Mouse (Mus musculus): ENCODE results near the gene Ctla4.

Ctla4 gene

GRCm38 (mm10) chr1:60886981-60887380, at the start of gene Ctla4:
Gene Ctla4 (plus strand): TSS chr1:60887000.
- WGBS: 83% methylated on average over 7 of the region's 7 CpGs

- WGBS: 80% methylated on average over 1 of the region's 1 CpGs
Observed at GRCm38 (mm10) chr1:60839161-60839560, 47.6 kb upstream of the Ctla4 start.

GRCm38 (mm10) chr1:60845318-60846060, 41.3 kb upstream of the Ctla4 start:
- 56% methylated on average over 7 of the region's 7 CpGs for WGBS

DNA sequence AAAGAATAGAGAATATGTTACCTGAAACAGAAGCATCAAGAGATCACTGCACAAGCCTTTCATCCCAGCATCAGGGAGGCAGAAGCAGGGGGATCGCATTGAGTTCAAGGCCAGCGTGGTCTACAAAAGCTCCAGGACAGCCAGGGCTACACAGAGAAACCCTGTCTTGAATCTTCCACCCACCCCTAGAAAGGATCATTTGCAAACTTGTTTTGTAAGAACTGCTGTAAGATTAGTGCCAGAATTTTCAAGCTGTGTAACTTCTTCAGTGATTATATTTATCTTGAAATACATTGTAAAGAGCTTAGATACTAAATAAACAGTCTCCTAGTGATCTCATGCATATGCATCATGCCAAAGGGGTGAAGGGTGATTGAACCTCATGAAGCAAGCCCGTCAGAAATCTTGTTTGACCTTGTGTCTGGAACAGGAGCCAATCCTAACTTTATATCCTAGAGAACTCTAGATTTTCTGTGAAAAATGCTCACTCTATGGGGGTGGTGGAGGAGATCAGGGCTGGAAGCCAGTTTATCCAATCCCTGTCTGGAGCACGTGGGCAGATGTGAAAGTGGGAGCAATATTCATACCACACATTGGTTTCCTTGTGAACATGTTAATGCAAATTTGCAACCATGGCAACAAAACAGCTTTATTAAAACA, 40.1 kb upstream of the Ctla4 start:
- 42% methylated on average over 4 of the region's 4 CpGs for WGBS

- 51% methylated on average over 2 of the region's 2 CpGs for WGBS
Observed at GRCm38 (mm10) chr1:60849112-60849511, 37.7 kb upstream of the Ctla4 start.

GRCm38 (mm10) chr1:60849816-60850215, 37.0 kb upstream of the Ctla4 start:
- 84% methylated on average over 4 of the region's 4 CpGs for WGBS

DNA sequence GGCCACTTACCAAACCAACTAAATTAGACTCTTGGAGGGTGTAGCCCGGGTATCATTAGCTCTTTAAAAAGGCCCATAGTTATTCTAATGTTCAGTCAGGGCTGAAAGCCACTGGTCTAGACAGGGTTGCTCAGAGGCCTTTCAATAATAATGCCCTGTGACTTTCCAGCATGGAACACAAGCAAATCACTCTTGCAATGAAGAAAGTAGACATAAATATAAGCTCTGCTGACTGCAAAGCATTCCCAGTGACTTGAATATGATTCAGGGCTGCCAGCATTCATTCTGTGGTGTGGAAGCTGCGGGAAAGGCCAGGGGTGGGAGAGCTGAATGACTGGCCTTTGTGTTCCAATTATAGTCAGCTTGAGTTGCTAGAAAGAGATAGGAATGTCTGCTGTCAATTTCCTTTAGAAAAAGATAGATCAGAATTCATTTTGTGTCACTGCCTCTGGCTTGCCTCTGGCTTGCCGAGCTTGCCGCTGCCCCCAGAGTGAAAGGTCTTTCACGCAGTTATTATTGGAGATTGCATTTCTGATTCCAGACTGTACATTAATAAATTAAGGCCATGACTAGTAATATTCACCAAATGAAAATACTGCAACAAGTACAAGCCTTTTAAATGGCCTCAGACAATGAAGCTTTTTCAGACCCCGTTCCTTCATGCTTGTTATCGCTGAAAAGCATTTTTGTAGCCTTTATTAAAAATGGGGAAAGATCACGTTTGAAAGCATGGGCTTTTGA, 35.6 kb upstream of the Ctla4 start:
- 60% methylated on average over 8 of the region's 8 CpGs for WGBS

DNA sequence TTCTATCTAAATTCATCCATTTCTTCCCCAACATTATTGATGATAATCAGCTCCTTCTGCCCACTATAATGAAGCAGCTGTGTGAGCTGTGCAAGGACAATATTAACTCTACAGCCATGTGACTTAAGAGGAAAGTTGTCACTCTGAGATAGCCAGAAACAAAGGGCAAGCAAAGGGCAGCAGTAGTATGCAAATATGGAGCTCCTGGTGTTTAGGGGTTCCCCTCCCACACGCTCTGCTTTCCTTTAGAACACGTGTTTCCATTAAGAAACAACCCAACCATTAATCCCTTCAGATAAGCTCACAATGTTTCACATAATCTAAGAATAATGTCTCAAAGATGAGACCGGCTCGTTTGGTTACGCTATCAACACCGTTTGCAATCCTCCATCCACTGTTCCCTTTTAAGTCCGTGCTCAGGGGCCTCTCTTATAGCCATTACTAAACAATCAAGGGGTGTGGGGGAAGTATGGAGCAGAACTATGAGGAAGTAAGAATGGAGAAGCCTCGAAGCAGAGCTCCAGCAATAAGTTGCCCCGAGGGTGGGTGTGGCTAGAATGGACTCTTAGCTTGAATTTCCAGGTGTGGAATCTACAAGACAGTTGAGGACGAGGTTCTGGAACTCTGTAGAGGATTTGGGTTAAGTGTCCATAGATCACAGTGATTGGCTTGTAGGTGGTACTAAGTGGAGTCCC, 34.6 kb upstream of the Ctla4 start:
- 71% methylated on average over 10 of the region's 10 CpGs for WGBS

DNA sequence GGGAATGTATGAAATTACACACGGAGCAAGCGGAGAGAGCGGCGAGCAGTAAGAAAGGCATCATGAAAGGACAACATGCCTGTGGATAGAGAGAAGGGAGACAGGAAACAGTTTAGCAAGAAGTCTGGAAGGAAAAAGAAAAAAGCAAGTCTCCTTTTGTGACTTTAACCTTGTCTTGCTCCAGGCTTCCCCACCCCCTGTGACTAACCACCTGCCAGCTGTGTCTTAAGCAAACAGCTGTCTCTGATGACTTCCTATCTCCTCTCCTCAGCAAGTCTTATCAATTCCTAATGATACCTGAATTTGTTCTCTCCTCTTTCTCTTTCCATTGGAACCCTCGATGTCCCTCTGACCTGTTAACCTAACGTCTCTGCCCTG, 34.0 kb upstream of the Ctla4 start:
- 85% methylated on average over 6 of the region's 6 CpGs for WGBS

DNA sequence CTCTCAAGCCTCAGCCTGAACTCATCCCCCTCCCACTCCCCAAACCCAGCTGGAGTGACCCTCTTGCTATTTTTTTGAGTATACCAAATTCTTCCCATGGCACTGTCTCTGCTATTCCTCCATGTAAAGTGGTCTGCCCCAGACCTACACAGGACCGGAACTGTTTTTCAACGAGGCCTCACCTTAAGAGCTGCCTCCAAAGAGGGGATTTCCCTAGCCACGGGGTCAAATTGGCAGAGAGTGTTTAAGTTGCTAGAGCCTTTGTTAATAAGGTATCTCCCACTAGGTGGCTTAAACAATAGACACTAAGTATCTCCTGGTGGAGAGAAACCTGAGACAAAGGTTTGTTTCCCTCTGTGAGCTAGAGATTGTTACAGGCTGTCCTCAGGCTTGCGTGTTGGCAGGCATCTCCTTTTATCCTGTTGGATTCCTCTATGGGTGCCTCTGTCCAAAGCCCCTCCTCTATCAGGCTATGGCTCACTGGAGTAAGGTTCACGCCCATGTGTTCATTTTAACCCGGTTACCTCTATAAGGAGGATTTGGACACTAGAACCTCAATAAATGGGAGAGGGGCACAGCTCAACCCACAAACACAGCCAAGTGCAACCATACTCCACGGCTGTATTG, 33.4 kb upstream of the Ctla4 start:
- 69% methylated on average over 7 of the region's 7 CpGs for WGBS

DNA sequence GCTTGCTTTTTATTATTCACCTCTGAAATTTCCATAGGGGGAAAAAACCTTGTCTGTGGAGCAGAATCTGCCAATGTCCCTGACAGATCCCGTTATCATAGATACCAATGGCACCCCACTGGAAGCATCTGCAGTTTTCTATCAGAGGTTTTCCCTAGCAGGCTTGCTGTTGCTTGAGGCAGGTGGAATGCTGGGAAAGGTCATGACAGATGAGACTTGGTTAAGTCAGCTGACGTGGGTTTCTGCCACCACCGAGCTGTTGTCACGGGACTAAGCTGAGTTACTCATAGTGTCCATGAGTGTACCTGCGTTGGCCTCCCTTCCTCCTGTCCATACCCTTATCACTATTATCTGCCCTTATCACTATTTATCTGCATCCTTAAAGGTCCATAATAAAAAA, 32.8 kb upstream of the Ctla4 start:
- WGBS: 95% methylated on average over 5 of the region's 5 CpGs

- 74% methylated on average over 12 of the region's 12 CpGs for WGBS
Observed at GRCm38 (mm10) chr1:60857351-60858220, 29.2 kb upstream of the Ctla4 start.

GRCm38 (mm10) chr1:60859159-60859558, 27.6 kb upstream of the Ctla4 start:
- WGBS: 54% methylated on average over 3 of the region's 3 CpGs

DNA sequence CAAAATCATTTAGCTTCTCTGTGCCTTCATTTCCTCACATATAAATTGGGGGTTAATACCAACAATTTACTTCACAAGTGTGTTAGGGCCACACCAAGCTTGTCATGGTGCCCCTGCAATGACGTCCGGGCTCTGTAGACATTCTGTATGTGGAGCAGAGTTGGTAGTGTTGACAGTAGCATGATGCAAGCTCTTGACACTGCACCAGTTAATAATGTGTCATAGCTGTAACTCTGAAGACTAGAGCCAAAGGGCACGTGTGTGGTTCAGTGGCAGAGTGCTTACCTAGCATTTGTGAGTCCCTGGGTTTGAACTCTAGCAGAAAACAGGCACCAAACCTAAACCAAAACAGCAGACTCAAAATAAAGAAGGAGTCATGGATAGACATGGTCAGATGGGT, 27.0 kb upstream of the Ctla4 start:
- 87% methylated on average over 3 of the region's 3 CpGs for WGBS

DNA sequence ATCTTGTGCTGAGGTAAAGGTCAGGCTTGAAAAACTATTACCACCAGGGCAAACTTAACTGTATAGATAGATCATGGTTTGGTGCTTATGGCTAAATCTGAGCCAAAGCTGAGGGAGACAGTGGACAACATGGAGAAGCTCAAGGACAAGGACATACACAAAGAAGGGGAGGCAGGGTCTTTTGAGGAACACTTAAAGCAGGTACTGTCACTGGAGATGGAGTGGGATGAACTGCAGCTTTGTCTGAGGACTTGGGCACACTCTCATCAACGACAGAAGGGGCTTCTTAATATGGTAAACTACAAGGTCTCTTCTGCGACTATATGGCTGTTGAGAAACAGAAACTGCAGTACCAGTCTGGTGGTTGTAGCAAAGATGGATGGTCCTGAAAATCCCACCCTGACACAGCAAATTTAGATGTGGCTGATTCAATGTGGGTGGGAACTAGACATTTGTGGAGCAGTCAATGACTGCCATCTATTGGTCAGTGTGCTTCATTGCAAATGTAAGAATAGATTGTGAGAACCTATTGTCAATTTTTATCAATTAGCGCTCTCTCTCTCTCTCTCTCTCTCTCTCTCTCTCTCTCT, 26.3 kb upstream of the Ctla4 start:
- WGBS: 2% methylated on average over 3 of the region's 3 CpGs

- 6% methylated on average over 5 of the region's 5 CpGs for WGBS
Observed at GRCm38 (mm10) chr1:60860955-60861354, 25.8 kb upstream of the Ctla4 start.

GRCm38 (mm10) chr1:60861431-60861830, 25.4 kb upstream of the Ctla4 start:
- WGBS: 26% methylated on average over 5 of the region's 5 CpGs

DNA sequence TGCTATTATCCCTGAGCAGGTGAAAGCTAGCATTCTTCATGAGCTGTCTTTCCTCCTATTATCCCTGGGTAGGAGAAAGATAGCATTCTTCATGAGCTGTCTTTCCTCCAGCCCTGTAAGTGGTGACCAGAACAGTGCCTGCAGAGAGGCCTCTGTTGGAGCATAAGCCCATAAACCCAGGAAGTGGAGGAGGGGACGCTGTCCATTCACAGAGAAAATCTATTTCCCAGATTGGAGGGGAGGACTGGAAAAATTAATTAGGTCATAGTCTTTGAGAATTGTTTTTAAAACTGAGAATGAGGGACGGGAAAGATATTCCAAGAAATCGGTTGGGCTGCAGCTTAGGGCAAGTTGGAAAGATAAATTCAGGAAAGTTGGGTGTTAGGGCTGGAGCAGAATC, 24.3 kb upstream of the Ctla4 start:
- WGBS: 78% methylated on average over 3 of the region's 3 CpGs

GRCm38 (mm10) chr1:60862951-60863461, 23.8 kb upstream of the Ctla4 start:
- WGBS: 50% methylated on average over 13 of the region's 13 CpGs

DNA sequence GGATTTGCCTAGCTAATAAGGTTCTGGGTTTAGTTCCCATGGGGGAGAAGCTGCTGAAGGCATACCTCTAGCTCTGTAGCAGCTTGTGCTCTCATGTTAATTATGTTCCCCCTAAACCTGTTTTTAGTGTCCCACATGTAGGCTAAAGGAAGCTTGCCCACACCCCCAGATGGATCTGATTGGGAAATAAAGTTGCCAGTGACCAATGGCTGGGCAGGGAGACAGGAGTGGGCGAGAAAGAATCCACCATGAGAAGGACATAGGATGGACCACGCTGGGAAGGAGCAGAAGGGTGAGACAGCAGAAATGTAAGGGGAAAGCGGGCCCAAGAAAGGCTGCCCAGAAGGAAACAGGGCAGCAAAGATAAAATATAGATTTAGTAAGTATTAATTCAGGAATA, 23.1 kb upstream of the Ctla4 start:
- WGBS: 68% methylated on average over 3 of the region's 3 CpGs

Measured in cerebral cortex, adult 2 months (tissue).